Comparison of ENCODE assay signal across 9 mouse cellular contexts in the genomic region with DNA sequence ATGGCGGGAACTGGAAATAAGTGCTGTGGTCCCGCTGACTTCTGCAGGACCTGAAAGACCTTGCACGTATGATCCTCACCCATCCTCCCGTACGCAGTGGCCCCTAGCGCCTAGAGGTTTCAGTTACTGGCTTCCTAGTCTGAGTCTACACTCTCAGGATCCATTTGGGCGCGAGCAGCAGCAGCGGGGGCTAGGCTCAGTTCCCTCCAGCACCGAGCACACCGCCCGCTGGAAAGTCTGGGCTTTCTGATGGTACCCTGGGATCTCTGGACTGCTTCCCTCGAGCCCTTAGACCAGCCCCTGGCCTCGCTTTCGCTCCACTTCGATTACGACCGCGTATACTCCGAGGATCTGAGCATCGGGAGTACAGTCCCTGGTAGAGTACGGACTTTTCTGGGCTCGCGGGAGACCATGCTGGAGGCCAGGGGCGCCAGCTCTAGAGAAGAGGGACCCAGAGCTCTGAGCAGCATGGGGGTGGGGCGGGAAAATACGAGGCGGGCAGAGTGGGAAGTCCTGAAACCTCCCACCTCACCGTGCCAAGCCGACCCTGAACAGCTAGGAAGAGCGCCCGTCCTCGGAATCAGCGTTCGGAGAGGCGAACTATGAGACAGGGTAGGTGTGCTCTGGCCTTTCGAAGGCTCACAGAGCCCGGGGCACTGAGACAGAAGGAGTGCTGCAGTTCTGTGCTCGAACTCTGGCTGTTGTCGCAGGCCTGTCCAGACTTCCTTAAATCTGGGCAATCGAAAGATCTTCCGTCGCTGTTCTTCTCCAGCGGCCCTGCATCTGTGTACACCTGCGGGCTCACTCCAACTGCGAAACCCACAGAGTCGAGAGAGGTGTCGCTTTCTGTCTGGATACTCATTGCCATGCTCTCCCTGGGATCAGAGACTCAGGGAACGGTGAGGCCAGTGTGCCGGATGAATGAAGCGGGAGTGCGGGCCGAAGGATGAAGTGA. TPM values are rescaled to one million over a fixed set of nuclear protein-coding genes. Genes with fewer than 3 reads are reported as not detected.
A peak's percentile ranks its signal among the peaks of the same experiment; 100 is the strongest.
DNase-seq lines count a peak whose midpoint lies in the region; ATAC-seq lines count a peak whose summit lies in the region.
"Had no signal": no experiment of that assay in that cellular context is flagged by ENCODE, and none has a peak within 500 bp of the region (broad histone marks: within the 10 kb centered on the region; RNA-seq: fewer than 3 reads in every experiment).

No protein-coding gene starts in this region.

- ATAC-seq in heart, embryonic 11.5 days (replicated peaks; ENCODE audit: insufficient number of reproducible peaks, low FRiP score, low TSS enrichment), result no peak
- ATAC-seq in midbrain, embryonic 13.5 days, result 0 out of 2 replicates have a peak, but pooled peaks have one; percentile 10
- ATAC-seq in megakaryocyte-erythroid progenitor cell, adult 5-6 weeks (replicated peaks; ENCODE audit: low FRiP score, low TSS enrichment, poor library complexity, severe bottlenecking), result no peak

- peaks cover 91% of the 10 kb centered on the region for H3K27me3 ChIP-seq in heart, embryonic 11.5 days (ENCODE audit: control insufficient read depth, insufficient read depth, low read length)
- peaks cover 100% of the 10 kb centered on the region for H3K27me3 ChIP-seq in hindbrain, embryonic 10.5 days (ENCODE audit: insufficient read depth, poor library complexity, severe bottlenecking)
- H3K27me3 ChIP-seq in midbrain, embryonic 13.5 days, result peaks cover 100% of the 10 kb centered on the region

- no peak overlapping the region for H3K9ac ChIP-seq in heart, embryonic 11.5 days (ENCODE audit: low read depth, low read length)
- H3K9ac ChIP-seq in midbrain, embryonic 13.5 days (replicated peaks), result no peak overlapping the region

- H3K36me3 ChIP-seq in heart, embryonic 11.5 days (ENCODE audit: control insufficient read depth, insufficient read depth, low read length), result no peaks in the 10 kb centered on the region
- H3K36me3 ChIP-seq in hindbrain, embryonic 10.5 days, result peaks cover 7% of the 10 kb centered on the region; the same call in 1 of the 2 replicates
- no peaks in the 10 kb centered on the region for H3K36me3 ChIP-seq in midbrain, embryonic 13.5 days

- H3K27ac ChIP-seq in heart, embryonic 11.5 days (ENCODE audit: low read depth, low read length), result no peak overlapping the region
- no peak overlapping the region for H3K27ac ChIP-seq in brown adipose tissue, adult 24 weeks (replicated peaks; ENCODE audit: low read depth, low read length)
- peak overlapping the region; percentile 73 for H3K27ac ChIP-seq in hindbrain, embryonic 10.5 days
- H3K27ac ChIP-seq in midbrain, embryonic 13.5 days, result no peak overlapping the region

- DNase-seq in heart, postnatal 4 days, result no peak
- DNase-seq in hindbrain, embryonic 10.5 days (ENCODE audit: low spot score), result peak; percentile 54
- DNase-seq in urinary bladder, postnatal 36 days (ENCODE audit: low spot score in 2 of 2), result no peak
- no peak for DNase-seq in right cerebral cortex, postnatal 36 days (ENCODE audit: low spot score in 2 of 2)

- peaks cover 32% of the 10 kb centered on the region for H3K4me1 ChIP-seq in heart, embryonic 11.5 days (ENCODE audit: control insufficient read depth, insufficient read depth, low read length)
- peaks cover 6% of the 10 kb centered on the region; the same call in 1 of the 2 replicates for H3K4me1 ChIP-seq in brown adipose tissue, adult 24 weeks (ENCODE audit: control insufficient read depth, insufficient read depth, insufficient read length, low read length)
- peaks cover 62% of the 10 kb centered on the region for H3K4me1 ChIP-seq in hindbrain, embryonic 10.5 days (replicated peaks)
- peaks cover 50% of the 10 kb centered on the region for H3K4me1 ChIP-seq in midbrain, embryonic 13.5 days (replicated peaks)

- WGBS in heart, embryonic 11.5 days (ENCODE audit: insufficient replicate concordance), result 2% methylated on average over 53 of the region's 53 CpGs
- WGBS in hindbrain, embryonic 10.5 days, result 1% methylated on average over 53 of the region's 53 CpGs
- WGBS in midbrain, embryonic 13.5 days, result under 1% methylated on average over 53 of the region's 53 CpGs

- H3K9me3 ChIP-seq in heart, embryonic 11.5 days (replicated peaks; ENCODE audit: control insufficient read depth, low read length), result no peaks in the 10 kb centered on the region
- H3K9me3 ChIP-seq in hindbrain, embryonic 10.5 days, result no peaks in the 10 kb centered on the region
- no peaks in the 10 kb centered on the region for H3K9me3 ChIP-seq in midbrain, embryonic 13.5 days

- peak overlapping the region; percentile 29 for H3K4me3 ChIP-seq in heart, embryonic 11.5 days (ENCODE audit: low read depth, low read length)
- H3K4me3 ChIP-seq in brown adipose tissue, adult 24 weeks (ENCODE audit: insufficient read depth, low read depth, low read length), result 0 out of 2 replicates have a peak overlapping the region, but pooled peaks have one; percentile 7
- H3K4me3 ChIP-seq in hindbrain, embryonic 10.5 days, result peak overlapping the region; percentile 61
- peak overlapping the region; percentile 5 for H3K4me3 ChIP-seq in midbrain, embryonic 13.5 days (replicated peaks)
- H3K4me3 ChIP-seq: myocyte had no signal

- peak overlapping the region; percentile 34 for H3K4me2 ChIP-seq in heart, embryonic 11.5 days
- peak overlapping the region; percentile 25; the same call in 1 of the 2 replicates for H3K4me2 ChIP-seq in midbrain, embryonic 13.5 days (replicated peaks)

RNA-seq across cellular contexts. Expression of gene Nkx6-2, which starts 1.9 kb away (rescaled TPM):
- 0.09 and 0.34 TPM in 2 replicates for polyA plus RNA-seq in heart, embryonic 11.5 days (2014; fragmentation: Nextera tagmentation; extraction: Ambion mirVana)
- total RNA-seq in heart, postnatal 4 days (2021), result under 1 TPM in 1 of 2 experiments, not detected in 1; 0.14 TPM
- polyA plus RNA-seq in brown adipose tissue, adult 24 weeks (2012; ENCODE audit: insufficient read depth, insufficient read length, missing spikeins), result not detected in 2 replicates
- polyA plus RNA-seq in hindbrain, embryonic 10.5 days (2016; fragmentation: Nextera tagmentation; extraction: Ambion mirVana), result 35.8 and 36.0 TPM in 2 replicates
- 7.6 and 10.8 TPM in 2 replicates for polyA plus RNA-seq in midbrain, embryonic 13.5 days (2015; fragmentation: Nextera tagmentation; extraction: Ambion mirVana)
- not detected in 2 replicates for total RNA-seq in megakaryocyte-erythroid progenitor cell, adult 5-6 weeks (2014; fragmentation: Nextera tagmentation)
- not detected in 2 replicates for total RNA-seq in megakaryocyte-erythroid progenitor cell, adult 5-6 weeks (2017)
- polyA plus RNA-seq: myocyte had no signal

Comparison
In these comparisons a context has a peak if more than half of its experiments do, and no peak if none do; other contexts are left out.
1. H3K4me3 ChIP-seq: peak in every context shown above with its lines; median percentile 61 in hindbrain, embryonic 10.5 days; 29 in heart, embryonic 11.5 days; 7 in brown adipose tissue, adult 24 weeks; 5 in midbrain, embryonic 13.5 days.